Mouse (Mus musculus) thymus, adult 18-20 months (tissue): ENCODE measurements around the gene Camk1g.
A peak's percentile ranks its signal among the peaks of the same experiment; 100 is the strongest.

Experiments
- DNase-seq, 2 experiments: peaks; one replicate each; pipeline ENCODE4 v3.0.0; 2022; ENCODE audit warnings: mixed read lengths in 2 of 2

Camk1g gene

GRCm38 (mm10) chr1:193370096-193370495 is at the start of gene Camk1g:
Camk1g (minus strand) TSS chr1:193370298.
- DNase-seq, result no peak

DNA sequence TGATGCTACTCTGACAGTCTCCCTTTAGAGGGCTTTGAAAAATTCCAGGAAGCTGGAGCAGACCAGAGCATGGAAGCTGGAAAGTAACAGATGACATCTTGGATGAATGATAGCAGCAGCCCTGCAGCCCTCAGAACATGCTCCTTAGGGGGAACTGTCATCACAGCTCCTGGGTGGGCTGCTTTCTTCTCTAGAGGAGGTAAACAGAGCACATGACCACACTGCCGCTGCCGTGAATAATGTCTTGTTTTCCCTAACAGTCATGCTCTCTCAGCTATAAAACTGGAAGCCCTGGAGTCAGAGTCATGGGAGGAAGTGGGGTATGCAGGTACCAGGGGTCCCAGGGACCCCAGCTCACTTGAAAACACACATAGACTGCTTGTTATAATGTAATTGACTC is 49.1 kb upstream of the Camk1g start:
- no peak for DNase-seq

DNA sequence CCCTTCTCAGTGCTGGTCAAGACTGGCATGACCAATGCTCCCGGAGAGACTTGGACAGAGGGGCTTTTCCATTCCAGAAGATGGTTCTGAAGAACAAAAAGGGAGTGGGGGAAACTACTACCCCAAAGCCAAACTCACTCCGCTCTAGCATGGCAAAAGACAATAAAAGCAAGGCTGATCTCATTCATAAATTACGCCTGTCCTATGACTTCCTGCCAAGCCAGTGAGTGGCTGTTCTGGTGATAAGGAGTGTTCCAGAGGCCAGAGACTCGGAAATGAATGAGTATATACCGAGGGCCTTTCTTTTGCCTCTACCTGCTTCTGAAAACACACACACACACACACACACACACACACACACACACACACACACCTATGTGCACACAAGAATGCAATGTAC is 48.6 kb upstream of the Camk1g start:
- DNase-seq, result no peak

DNA sequence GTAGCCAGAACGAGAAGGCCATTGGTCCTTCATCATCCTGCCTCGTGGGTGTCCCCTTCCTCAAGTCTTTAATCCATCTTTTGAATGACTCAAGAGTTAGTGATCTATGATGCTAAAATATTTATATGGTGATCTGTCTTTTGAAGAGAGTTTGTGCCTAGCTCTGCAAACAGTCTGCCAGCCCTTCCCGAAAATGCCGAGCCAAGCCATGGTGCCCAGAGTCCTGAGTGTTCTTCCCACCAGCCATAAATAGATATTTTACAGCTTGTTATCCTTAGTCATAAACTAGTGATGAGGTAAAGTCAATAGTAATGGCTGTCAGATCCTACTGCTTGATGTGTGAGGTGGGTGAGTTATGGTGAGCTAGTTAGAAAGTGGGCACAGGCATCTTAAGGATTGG is 44.0 kb upstream of the Camk1g start:
- no peak for DNase-seq

DNA sequence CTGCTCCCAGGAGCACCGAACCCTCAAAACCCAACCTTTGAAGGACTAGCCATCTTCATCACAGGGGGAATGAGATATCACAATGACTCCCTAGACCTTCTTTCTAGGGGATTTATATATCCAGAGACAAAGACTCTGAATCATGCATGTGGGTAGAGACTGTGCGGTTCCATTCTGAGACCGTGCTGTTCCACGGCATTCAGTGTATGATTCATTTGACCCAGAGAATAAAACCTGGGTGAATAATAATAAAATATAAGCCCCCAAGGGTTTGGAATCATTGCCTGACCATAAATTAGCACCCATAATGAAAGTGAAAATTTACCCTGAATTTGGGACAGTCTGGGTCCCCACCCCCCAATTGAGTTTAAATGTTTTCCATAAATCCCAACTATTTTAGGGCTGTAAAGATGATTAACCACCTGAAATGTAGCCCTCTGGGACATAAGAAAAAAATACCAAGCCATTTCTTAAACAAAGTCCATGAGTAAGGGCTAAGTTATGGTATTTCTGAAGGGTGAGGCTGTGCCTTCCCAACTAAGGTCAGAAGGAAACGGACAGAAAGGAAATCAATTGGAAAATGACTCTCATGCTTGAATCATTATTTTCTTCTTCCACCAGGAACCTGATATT is 43.4 kb upstream of the Camk1g start:
- no peak for DNase-seq

DNA sequence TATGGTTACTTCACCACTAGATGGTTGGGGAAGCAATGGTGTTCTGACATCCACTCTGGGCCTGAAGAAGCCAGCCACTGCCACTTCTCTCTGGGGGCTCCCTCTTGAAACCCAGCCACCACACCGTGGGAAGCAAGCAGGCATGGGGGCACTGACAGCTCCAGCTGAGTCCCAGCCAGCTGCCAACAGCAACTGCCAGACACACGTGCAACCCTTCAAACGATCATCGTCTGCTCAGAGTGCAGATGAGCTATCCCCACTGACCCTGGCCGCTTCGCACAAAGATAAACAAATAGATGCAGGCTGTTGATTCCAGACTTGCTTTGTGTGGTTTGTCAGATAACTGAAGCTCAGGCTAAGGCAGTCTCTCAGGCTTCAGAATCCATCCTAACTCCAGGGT is 37.4 kb upstream of the Camk1g start:
- DNase-seq, result peak; percentile 26

- no peak for DNase-seq
Measured at GRCm38 (mm10) chr1:193406059-193406642, 36.1 kb upstream of the Camk1g start.

- DNase-seq, result no peak
Measured at GRCm38 (mm10) chr1:193401695-193402094, 31.6 kb upstream of the Camk1g start.

DNA sequence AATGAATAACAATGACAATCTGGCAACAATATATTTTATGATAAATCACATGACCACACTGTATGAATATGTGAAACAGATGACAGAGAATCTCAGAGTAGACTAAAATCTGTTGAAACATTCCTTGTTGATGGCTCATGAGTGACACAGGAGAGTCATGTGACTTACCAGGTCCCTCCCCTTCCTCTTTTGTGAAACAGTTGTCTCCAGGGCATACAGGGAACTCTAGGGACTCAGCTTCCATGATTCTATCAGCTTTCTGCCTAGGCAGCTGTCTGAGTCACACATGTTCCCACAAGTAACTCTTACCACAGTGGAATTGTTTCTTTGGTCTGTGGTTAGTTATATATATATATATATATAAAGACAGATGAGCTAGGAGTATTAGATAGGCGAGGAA is 30.2 kb upstream of the Camk1g start:
- no peak for DNase-seq

GRCm38 (mm10) chr1:193398728-193399437 is 28.8 kb upstream of the Camk1g start:
- no peak for DNase-seq

DNA sequence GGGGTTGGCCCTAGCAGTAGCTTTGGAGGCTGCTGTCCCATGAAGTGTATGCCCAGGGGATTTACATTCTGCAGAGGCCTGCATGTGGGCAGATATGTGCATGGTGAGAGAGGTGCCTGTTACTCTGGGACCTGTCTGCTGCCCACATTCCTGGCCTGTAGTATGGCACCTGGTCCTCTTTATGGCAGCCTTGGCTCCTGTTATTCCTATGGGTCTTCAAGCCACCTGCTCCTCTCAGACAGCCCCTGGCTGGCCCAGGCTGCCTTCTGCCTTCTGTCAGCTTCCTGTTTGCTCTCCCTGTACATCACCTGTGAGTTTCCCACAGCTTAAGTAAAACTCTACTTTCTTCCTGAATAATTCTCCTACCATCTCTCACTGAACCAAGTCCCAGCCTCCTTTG is 27.0 kb upstream of the Camk1g start:
- DNase-seq, result no peak

GRCm38 (mm10) chr1:193392266-193392665 is 22.2 kb upstream of the Camk1g start:
- no peak for DNase-seq

DNA sequence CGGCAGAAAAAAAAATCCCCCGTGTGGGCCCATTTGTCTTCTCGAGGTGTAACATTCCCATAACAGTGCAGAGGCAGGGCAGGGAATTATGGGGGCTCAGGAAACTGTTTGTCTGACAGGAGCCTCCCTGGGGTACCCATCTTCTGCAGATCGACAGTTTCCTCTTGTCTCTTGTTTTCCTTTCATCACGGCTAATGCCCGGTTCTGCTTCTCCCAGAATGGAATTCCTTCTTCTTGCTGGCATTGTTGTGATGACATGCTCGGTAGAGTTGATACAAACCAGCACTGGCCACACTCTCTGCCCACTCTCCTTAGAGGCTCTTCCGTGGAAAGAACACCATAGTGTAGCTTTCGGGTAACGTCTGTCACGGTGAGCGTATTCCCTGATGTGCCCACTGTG is 19.9 kb upstream of the Camk1g start:
- no peak for DNase-seq

GRCm38 (mm10) chr1:193389505-193389904 is 19.4 kb upstream of the Camk1g start:
- DNase-seq, result no peak

DNA sequence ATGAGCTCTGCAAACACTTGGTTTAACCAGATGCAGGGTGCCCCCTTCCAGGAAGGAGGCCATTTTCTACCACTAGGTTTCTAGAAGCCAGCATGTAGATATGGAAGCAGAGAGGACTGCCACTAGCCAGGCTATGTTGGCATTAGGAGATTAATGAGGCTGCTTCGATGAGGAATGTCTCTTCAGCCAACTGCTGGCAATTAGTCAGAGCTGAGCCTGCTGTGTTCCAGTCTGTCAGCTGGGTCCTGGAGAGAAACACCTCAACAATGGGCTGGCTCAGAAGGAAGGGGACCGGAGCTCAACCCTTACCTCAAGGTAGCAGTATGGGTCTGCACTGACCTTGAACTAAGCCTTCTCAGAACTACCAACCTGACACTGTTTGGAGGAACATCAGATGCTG is 17.1 kb upstream of the Camk1g start:
- DNase-seq, result no peak

GRCm38 (mm10) chr1:193386136-193386535 is 16.0 kb upstream of the Camk1g start:
- DNase-seq, result peak; percentile 32 to 38

- DNase-seq, result peak in 1 of 2 experiments; percentile 31
Measured at GRCm38 (mm10) chr1:193382841-193383462, 12.9 kb upstream of the Camk1g start.

DNA sequence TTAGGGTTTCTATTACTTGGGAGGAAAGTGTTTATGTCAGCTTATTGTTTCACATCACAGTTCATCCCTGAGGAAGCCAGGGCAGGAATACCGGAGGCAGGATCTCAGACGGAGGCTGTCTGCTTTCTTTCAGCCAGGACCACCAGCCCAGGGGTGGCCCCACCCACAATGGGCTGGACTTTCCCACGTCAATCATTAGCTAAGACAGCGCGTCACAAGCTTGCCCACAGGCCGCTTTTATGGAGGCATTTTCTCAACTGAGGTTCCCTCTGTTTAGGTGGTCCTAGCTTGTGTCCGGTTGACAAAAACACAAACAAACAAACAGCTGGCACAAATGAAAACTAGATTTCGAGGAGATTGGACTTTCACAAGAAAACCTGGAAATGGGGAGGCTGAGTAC is 12.3 kb upstream of the Camk1g start:
- DNase-seq, result no peak

GRCm38 (mm10) chr1:193381597-193382404 is 11.7 kb upstream of the Camk1g start:
- no peak for DNase-seq

DNA sequence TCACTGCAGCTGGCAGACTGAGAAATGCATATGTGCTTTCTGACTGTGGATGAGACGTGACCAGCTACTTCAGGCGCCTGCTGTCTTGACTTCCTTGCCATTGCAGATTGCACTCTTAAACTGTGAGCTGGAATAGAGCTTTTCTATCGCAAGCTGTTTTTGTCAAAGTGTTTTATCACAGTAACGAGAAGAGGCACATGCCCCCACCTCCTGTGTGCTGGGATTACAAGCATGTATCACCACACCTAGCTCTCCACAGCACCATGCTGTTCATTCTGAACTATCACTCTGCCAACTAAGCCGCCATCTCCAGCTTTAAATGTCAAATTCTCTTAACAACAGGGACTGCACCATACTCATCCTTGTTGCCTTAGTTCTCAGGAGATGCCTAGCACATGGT is 10.8 kb upstream of the Camk1g start:
- no peak for DNase-seq

GRCm38 (mm10) chr1:193379634-193380033 is 9.5 kb upstream of the Camk1g start:
- DNase-seq, result no peak

- peak in 1 of 2 experiments; percentile 31 for DNase-seq
Measured at GRCm38 (mm10) chr1:193376478-193377134, 6.5 kb upstream of the Camk1g start.
